Mouse (Mus musculus) thymus, postnatal 10 days (tissue): ENCODE measurements around the gene Gpam.
A peak's percentile ranks its signal among the peaks of the same experiment; 100 is the strongest.

Experiments
- DNase-seq, 2 experiments: peaks; one replicate each; pipeline ENCODE4 v3.0.0; 2021; ENCODE audit warnings: low spot score in 2 of 2

The Gpam gene

GRCm38 (mm10) chr19:55103081-55103830 is 23.8 kb downstream of the Gpam start:
- DNase-seq: no peak

DNA sequence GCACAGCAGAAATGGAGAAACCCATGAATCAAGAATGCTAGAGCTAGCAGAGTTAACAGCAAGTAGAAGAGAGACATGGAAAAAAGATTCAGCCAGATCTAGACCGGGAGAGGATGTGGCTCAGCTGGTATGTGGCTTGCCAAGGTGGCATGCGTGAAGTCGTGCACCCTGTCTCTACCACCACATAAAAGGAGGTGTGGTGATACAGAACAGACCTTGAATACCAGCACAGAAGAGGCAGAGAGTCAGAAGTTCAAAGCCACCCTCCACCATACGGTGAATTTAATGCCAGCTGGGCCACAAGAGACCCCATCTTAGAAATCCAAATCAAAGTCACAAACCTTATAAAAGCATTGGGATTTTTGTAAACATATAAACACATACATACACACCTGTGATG is 25.4 kb downstream of the Gpam start:
- DNase-seq: peak in 1 of 2 experiments; percentile 12

DNA sequence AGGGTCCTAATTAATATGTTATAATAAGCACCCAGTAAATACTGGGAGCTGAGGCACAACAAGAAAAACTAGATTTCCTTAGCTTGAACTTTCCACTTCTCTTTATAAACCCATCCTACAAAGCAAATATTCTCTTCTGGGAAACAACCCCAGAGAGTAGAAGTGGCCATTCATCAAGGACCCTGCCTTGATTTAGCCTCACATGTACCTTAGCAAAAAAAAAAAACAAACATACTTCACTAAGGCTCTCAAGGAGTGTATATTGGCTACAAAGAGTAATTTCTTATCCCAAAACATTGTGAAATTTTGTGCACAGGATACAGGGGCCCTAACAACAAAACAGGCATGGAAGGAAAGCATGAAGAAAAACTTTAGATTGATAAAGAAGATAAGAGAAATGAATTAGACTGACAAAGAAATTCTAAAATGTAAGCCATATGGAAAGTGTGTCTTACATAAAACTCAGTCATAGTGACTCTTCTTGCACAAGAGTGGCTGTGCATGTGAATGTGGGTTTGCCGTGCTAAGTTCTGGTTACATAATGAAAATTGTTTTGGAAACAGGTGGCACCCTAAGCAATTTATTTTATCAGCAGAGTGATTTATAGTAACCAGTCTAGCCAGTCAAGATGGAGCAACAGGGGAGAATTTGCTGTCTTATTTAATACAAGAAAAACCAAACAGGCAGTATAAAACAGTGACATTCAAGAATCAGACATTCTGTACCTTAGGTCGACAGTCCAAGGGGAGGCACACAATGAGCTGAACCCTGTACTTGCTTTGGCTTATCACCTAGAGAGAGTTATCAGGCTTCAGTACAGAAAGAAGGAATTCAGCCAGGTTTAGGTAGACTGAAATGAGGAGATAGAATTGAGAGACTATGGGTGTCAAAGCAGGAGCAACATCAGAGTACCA is 26.6 kb downstream of the Gpam start:
- DNase-seq: no peak

DNA sequence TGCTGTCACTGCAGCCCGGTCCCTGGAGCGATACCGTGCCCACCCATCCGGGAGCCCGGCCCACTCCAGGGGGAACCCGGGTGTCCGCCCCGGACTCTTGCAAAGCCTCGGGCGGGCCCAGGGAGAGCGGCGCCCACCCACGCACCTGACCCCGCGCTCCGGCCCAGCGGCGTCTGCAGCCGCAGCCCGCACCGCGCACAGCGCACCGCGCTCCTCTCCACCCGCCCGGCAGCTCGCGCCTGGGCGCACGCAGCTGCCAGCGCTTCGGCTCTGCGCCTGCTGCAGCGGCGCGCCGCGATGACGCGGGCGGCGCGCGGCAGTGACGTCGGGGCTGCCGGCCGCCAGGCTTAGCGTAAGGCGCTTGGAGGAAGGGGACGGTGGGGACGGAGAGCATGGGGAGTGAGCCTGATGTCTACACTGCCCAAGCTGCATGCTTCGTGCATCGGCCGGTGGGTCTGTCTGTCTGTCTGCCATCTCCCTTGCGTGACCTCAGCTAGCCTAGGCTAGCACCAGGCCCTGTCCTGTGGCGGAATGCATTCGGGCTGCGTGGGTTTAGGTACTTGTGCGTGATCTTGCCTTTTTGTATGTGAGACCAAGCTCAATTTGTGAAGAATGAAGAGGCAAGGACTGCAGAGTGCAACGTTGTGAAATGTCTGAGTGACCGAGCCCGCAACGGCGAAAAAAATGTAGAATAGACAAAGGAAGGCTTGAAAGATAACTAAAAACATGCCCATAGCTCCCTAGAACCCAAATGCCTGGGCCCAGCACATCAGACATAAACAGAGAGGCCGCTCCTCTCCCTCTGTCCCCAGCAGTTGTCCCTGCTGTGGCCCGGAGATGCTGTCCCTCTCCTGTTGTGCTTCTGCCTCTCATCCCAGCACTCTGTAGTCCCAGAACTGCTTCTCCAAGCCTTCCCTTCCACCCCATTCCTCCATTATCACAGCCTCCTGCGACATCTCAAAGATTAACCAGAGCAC is 27.6 kb downstream of the Gpam start:
- peak; percentile 65 to 76 for DNase-seq

DNA sequence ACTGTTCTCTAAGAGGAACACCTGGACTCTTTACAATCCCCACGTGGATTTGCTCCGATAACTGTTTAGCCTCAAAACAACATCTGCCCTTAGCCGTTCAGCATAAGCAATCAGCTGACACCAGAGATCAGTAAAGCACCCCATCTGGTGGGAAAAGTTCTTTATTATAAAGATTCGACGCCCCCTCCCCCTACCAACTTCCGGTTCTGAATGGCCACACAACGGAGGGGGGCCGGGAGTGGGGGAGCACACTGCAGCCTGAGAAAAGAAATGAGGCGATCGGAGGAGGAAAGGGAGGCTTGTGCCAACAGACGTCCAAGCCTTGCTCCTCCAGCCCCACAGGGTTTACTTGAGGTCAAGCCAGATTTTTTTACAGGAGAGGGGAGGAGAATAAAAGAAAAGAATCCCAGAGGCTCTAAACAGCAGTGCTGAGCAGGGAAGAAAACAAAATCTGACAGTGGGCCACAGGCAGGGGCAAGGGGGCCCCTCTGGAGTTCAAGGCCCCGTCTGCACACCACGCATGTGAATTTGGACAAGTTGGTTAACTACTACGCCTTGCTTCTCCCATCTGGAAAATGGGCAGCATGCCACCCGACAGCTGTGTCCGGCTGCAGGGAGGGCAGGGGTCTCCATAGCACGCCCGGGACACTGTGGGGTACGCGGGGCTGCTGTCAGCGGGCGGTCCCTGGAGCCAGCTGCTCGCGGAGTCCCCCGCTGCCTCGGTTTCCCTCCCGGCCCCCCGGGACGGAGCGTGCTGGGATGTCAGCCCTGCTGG is 28.4 kb downstream of the Gpam start:
- peak; percentile 5 to 13 for DNase-seq

- DNase-seq: no peak
These were observed 29.6 kb downstream of the Gpam start for GRCm38 (mm10) chr19:55097396-55097967.

- no peak for DNase-seq
These were observed 30.4 kb downstream of the Gpam start for GRCm38 (mm10) chr19:55096666-55097065.

GRCm38 (mm10) chr19:55095547-55095946 is 31.5 kb downstream of the Gpam start:
- no peak for DNase-seq

- no peak for DNase-seq
These were observed 35.2 kb downstream of the Gpam start for GRCm38 (mm10) chr19:55091602-55092413.

GRCm38 (mm10) chr19:55090885-55091284 is 36.2 kb downstream of the Gpam start:
- no peak for DNase-seq

GRCm38 (mm10) chr19:55090142-55090541 is 36.9 kb downstream of the Gpam start:
- DNase-seq: no peak

DNA sequence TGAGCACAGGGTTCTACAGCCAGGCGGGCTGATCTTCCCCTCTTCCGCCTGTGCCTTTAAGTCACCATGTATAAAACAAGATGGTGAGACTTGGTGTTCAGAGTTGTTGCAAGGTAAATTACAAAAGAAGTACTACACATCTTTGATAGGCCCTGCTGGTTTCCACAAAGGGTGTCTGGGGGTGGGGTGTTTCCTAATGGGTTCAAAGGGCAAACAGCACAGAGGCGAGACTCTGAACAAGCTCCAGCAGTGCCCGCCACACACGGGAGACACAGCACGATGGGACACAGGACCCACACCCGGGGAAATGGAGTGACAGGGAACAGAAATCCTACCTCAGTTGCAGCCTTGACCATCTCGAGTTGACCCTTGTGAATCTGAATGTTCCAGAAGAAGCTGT is 39.3 kb downstream of the Gpam start:
- DNase-seq: no peak

DNA sequence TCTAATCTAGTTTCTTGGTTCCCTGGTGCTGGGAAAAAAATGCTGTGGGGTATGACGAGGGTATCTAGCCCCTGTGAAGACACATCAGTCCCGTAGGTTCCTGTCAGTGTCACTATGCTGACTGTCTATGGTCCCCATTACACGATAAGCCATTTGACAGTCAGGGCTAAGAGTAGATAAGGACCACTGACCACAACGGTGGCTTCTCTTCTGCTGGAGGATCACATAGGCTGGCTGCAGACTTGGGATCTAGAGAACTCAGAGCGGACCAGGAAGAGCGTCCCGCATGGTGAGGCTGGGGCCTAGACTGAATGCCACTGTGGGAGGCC is 41.2 kb downstream of the Gpam start:
- no peak for DNase-seq

DNA sequence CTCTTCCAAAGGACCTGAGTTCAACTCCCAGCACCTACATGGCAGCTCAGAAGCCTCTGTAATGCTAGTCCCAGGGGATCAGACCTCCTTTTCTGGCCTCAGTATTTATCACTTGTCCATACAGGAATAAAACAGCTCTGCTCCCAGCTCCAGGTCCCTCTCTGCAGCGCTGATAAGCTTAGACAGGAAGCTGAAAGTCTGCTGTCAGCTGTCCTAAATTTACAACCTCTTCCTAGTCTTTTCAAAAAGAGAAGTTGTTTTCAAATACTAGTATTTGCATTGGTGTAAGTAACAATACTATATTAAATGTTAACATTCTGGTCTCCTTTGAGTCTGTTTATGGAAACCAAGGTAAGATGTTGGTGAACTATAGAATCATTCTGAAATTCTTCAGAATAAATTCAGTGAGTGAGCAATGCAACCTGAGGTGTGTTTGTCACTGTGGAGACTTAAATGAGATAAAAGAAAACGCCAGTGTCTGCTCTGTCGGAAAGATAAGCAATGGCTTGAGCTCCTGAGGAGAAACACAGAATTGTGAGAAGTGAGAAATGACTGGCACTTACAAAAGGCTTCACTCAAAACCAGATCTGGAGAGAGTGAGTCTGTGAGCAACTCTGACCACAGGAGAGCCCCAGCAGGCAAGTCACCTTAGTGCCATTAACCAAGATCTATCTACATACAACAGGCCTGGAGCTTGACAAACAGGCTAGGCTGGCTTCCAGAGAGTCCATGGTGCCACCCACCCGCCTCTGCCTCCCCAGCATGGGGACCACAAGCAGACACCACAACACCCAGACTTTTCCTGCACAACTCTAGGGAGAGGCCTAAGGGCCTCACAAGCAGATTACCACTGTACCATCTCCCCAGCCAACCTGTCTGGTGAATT is 41.8 kb downstream of the Gpam start:
- DNase-seq: no peak

GRCm38 (mm10) chr19:55076822-55077221 is 50.2 kb downstream of the Gpam start:
- no peak for DNase-seq

DNA sequence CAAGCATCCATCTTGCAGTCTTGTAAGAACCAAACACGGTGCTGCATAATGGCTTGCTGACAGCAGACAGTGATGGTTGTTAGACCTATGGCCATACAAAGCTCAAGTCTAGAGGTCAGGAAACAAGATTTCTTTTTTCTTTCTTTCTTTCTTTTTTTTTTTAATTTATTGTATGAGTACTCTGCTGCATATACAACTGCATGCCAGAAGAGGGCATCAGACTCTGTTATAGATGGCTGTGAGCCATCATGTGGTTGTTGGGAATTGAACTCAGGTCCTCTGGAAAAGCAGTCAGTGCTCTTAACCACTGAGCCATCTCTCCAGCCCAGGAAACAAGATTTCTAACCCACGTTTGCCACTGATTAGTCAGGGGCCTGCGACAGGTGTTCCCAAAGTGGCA is 54.0 kb downstream of the Gpam start:
- DNase-seq: no peak

DNA sequence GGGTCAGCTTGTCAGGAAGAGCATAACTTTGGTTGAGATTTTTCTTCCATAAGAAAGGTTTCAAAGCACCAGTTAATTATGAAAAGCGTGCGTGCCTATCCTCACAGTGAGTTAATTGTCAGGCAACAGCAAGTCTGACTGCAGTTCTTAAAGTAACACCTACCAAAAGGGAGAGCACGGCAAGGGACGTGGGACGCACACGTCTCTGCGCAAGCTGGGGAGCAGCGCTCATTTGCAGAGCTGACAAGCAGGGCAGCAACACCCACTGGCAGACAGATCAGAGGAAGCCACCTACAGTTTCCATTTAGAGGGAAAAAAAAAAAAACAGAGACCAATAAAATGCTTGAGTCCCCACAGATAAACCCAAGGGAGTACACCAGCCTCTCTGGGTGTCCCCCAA is 58.0 kb downstream of the Gpam start:
- DNase-seq: no peak

DNA sequence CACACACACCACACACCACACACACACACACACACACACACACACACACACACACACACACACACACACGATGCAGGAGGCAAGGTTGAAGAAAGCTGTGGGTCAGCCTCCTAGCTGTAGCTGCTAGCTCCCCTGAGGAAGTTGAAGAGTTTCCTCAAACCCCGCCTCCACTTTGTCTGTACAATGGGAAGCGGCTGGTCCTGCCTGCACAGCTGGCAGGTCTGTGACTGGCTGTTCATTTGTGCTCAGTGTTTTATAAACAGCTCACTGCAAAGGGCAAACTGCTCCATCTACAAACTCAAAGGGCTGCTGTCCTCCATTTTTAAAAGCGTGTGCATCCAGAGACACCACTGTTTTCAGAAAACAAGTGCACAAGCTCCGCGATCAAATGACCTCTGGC is 63.8 kb downstream of the Gpam start:
- DNase-seq: peak in 1 of 2 experiments; percentile 18

DNA sequence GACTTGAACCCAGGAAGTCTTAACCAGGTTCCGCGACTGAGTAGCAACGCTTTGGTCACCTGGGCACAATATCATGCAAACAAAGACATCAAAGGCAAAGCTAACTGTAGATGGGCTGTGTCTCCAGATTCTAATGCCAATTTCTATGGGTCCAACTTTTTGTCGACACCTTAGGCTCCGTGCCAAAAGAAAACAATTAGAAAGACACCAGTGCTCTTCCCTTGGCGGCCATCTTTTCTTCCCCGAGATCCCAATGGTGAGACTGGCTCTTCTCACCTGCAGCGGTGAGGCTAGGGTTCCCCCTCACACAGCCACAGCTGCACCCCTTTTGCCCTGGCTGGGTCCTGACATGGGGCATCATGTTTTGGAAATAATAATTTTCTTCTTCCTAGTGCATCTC is 64.5 kb downstream of the Gpam start:
- no peak for DNase-seq
